Mouse (Mus musculus) midbrain, embryonic 16.5 days (tissue): ENCODE results near the gene Numa1. TPM values are rescaled to one million over a fixed set of nuclear protein-coding genes. Genes with fewer than 3 reads are reported as not detected.

ENCODE experiments used
- ATAC-seq: fragments of 200-750 bp; cut with Nextera tagmentation; 2 replicates; pipeline ENCODE4 v1.8.0; 2017; ENCODE audit warnings: moderate TSS enrichment
- H3K27ac ChIP-seq: fragments of 300-500 bp; sonication (generic); 2 replicates; pipeline ENCODE4 v1.5.1; 2014; ENCODE audit warnings: mild to moderate bottlenecking, low read length, mixed read lengths
- H3K27me3 ChIP-seq: fragments of 300-500 bp; sonication (generic); 2 replicates; pipeline ENCODE4 v1.6.1; 2014; ENCODE audit warnings: low read depth, low read length, mixed read lengths; ENCODE audit not compliant: control insufficient read depth, insufficient read depth
- H3K36me3 ChIP-seq: fragments of 300-500 bp; sonication (generic); 2 replicates; pipeline ENCODE4 v1.6.1; 2014; ENCODE audit warnings: mild to moderate bottlenecking, low read length, moderate library complexity, mixed read lengths; ENCODE audit not compliant: control insufficient read depth, insufficient read depth
- H3K4me1 ChIP-seq: fragments of 300-500 bp; sonication (generic); 2 replicates; pipeline ENCODE4 v1.6.1; 2014; ENCODE audit warnings: mild to moderate bottlenecking, low read length, mixed read lengths; ENCODE audit not compliant: control insufficient read depth, insufficient read depth
- H3K4me2 ChIP-seq: fragments of 300-500 bp; sonication (generic); 2 replicates; pipeline ENCODE4 v1.6.1; 2014; ENCODE audit warnings: mild to moderate bottlenecking, low read length, mixed read lengths
- H3K4me3 ChIP-seq: fragments of 300-500 bp; sonication (generic); 2 replicates; pipeline ENCODE4 v1.5.1; 2014; ENCODE audit warnings: low read depth, mild to moderate bottlenecking, low read length, moderate library complexity, mixed read lengths
- H3K9ac ChIP-seq: fragments of 300-500 bp; sonication (generic); 2 replicates; pipeline ENCODE4 v1.6.1; 2014; ENCODE audit warnings: low read depth, low read length, mixed read lengths
- H3K9me3 ChIP-seq: fragments of 300-500 bp; sonication (generic); replicated peaks from 2 replicates; pipeline ENCODE4 v1.6.1; 2014; ENCODE audit warnings: mild to moderate bottlenecking, low read length, mixed read lengths; ENCODE audit not compliant: control insufficient read depth, poor library complexity, severe bottlenecking
- WGBS: fragments of 180-500 bp; shearing (Covaris S2); extraction: QIAGEN DNeasy Blood & Tissue Kit; methylation state at CpG from one replicate; pipeline ENCODE4 v1.1.7; 2014; 5-methylcytosine and 5-hydroxymethylcytosine counted together
- polyA plus RNA-seq: library from polyadenylated mRNA; unstranded; fragments of >200 nt; fragmentation: Nextera tagmentation; extraction: Ambion mirVana; gene quantifications from 2 replicates; pipeline ENCODE4 v1.2.1, GENCODE M21; 2015

The Numa1 gene
- 37.8 and 47.3 TPM in 2 replicates for polyA plus RNA-seq

DNA sequence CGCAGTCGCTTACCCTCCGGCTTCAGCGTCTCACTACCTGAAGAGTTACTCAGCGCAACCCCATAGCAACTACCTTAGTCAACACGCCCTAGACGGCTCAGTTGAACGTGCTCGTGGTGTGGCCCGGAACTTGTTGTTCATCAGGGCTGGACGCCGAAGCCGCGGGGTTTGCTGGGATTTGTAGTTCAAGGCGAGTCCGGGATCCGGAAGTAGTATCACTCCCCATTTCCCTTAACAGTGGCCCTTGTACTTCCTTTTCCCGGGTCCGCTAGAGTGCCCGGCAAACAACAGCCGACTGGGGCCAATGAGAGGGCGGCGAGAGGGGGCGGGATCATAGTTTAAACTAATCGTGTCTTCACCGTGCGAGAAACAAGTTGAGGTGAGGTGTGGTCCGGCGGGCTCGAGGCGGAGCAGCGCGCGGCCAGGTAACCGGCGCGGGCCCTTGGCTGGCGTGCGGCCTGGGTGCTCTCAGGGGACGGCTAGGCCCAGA is at the start of gene Numa1, which contains the start of gene Lrrc51:
Numa1 (plus strand) TSS at position 361 of the 490 bp plus-strand sequence.
Lrrc51 (minus strand) TSS at position 145 of the 490 bp plus-strand sequence.
- ATAC-seq = peak; percentile 99
- no peaks in the 10 kb centered on the region for H3K36me3 ChIP-seq
- peak within 1 kb of the TSS; percentile 84 for H3K4me2 ChIP-seq
- peak within 1 kb of the TSS; percentile 74 for H3K27ac ChIP-seq
- peak within 1 kb of the TSS; percentile 91 for H3K4me3 ChIP-seq
- WGBS = under 1% methylated on average over 40 of the region's 40 CpGs
- peak within 1 kb of the TSS; percentile 77 for H3K9ac ChIP-seq
- no peaks in the 10 kb centered on the region for H3K9me3 ChIP-seq
- no peaks in the 10 kb centered on the region for H3K27me3 ChIP-seq
- H3K4me1 ChIP-seq = peaks cover 22% of the 10 kb centered on the region

DNA sequence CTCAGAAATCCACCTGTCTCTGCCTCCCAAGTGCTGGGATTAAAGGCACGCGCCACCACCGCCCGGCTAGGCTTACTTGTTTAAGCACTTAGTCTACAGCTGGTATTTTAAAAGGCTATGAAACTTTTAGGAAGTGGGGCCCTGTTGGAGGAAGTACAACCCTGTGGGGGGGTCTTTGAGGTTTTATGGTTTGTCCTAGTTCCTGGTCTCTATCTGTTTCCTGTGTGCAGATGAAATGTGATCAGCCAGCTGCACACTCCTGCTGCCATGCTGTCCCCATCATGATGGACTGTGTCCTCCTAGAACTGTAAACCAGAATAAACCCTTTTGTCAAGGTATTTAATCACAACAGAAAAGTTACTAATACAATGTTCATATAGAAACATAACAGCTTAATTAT is 49.8 kb upstream of the Numa1 start:
- Histone ChIP-seq H3K27ac (no peak overlapping the region), H3K9me3 (no peaks in the 10 kb centered on the region), H3K4me3 (no peak overlapping the region), H3K9ac (no peak overlapping the region), H3K4me1 (no peaks in the 10 kb centered on the region), H3K4me2 (no peak overlapping the region), H3K27me3 (no peaks in the 10 kb centered on the region), H3K36me3 (no peaks in the 10 kb centered on the region)
- WGBS = 95% methylated on average over 4 of the region's 4 CpGs
- no peak for ATAC-seq

- Histone ChIP-seq H3K9ac (no peak overlapping the region), H3K4me2 (no peak overlapping the region), H3K4me1 (no peaks in the 10 kb centered on the region), H3K4me3 (no peak overlapping the region), H3K36me3 (no peaks in the 10 kb centered on the region), H3K27me3 (no peaks in the 10 kb centered on the region), H3K9me3 (no peaks in the 10 kb centered on the region), H3K27ac (no peak overlapping the region)
- 90% methylated on average over 6 of the region's 6 CpGs for WGBS
- no peak for ATAC-seq
Observed at GRCm38 (mm10) chr7:101886274-101886673, 47.6 kb upstream of the Numa1 start.

DNA sequence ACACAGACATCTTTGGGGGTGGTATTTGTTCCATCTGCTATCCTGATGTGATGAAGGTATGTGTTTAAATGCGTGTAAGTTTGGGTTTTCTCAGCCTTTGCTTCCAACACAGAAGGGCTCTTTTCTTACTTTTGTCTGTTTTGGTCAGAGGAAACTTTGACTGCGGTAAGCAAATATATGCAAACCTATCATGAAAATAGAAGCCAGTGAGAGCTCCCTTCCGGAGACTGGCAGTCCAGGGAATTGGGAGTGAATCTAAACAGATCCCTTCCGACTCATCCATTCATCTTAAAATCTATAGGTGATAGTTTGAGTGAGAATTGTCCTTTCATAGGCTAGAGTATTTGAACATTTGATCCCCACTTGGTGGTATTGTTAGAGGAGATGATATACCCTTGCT is 45.5 kb upstream of the Numa1 start:
- Histone ChIP-seq H3K36me3 (no peaks in the 10 kb centered on the region), H3K27me3 (no peaks in the 10 kb centered on the region), H3K4me3 (no peak overlapping the region), H3K9me3 (no peaks in the 10 kb centered on the region), H3K27ac (no peak overlapping the region), H3K9ac (no peak overlapping the region), H3K4me2 (no peak overlapping the region), H3K4me1 (no peaks in the 10 kb centered on the region)
- WGBS = 82% methylated on average over 4 of the region's 4 CpGs
- no peak for ATAC-seq

- Histone ChIP-seq H3K27ac (peak overlapping the region; percentile 90), H3K4me1 (peaks cover 10% of the 10 kb centered on the region; the same call in 1 of the 2 replicates), H3K36me3 (no peaks in the 10 kb centered on the region), H3K9ac (peak overlapping the region; percentile 72), H3K4me3 (peak overlapping the region; percentile 66), H3K27me3 (no peaks in the 10 kb centered on the region), H3K4me2 (peak overlapping the region; percentile 45), H3K9me3 (no peaks in the 10 kb centered on the region)
- peak; percentile 4 for ATAC-seq
- 34% methylated on average over 9 of the region's 9 CpGs for WGBS
Observed at GRCm38 (mm10) chr7:101895695-101896094, 38.2 kb upstream of the Numa1 start.

DNA sequence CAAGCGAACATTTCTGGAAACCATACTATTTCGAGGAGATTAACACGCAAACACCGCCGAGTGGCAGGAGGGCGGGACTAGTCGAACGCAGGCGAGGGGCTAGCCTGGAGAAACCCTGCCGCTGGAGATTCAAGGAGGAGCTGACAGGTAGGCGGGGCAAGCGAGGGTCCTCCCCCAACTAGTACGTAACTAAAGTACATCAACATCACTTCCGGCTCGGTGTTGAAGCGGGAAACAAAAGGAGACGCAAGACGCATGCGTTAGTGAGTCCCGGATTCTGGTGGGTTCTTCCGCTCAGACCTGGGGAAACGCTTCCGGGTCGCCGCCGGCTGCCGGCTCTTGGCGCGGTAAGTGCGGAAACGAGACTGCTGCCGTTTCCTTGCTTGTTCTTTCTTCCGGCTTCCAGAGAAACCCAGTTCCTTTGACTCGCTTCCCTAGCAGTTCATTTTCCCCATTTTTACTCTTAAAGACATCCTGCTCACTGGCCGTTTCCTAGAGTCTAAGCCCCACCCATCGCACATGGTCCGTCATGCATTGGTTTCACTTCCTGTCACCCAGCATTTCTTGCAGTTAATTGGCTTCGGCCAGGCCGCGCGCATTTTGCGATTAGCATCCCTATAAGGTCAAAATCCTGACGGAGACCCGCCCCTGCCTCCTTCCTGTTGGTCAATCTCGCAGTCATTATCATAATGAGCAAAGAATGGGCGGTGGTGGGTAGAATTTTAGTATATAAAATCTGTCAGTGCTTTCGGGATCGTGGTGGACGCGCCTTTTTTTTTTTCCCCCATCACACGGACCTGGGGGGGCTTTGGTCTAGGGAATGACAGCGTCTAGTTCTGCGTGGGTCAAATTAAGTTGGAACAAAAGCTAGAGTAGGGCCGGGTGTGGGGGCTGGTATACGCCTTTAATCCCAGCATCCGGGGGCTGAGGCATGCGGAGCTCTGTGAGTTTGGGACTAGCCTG is 37.5 kb upstream of the Numa1 start:
- peak overlapping the region; percentile 72 for H3K9ac ChIP-seq
- H3K27ac ChIP-seq = peak overlapping the region; percentile 90
- no peaks in the 10 kb centered on the region for H3K27me3 ChIP-seq
- under 1% methylated on average over 57 of the region's 57 CpGs for WGBS
- H3K4me3 ChIP-seq = peak overlapping the region; percentile 66
- peak; percentile 99 for ATAC-seq
- no peaks in the 10 kb centered on the region for H3K9me3 ChIP-seq
- peaks cover 10% of the 10 kb centered on the region; the same call in 1 of the 2 replicates for H3K4me1 ChIP-seq
- H3K4me2 ChIP-seq = peak overlapping the region; percentile 59
- no peaks in the 10 kb centered on the region for H3K36me3 ChIP-seq

DNA sequence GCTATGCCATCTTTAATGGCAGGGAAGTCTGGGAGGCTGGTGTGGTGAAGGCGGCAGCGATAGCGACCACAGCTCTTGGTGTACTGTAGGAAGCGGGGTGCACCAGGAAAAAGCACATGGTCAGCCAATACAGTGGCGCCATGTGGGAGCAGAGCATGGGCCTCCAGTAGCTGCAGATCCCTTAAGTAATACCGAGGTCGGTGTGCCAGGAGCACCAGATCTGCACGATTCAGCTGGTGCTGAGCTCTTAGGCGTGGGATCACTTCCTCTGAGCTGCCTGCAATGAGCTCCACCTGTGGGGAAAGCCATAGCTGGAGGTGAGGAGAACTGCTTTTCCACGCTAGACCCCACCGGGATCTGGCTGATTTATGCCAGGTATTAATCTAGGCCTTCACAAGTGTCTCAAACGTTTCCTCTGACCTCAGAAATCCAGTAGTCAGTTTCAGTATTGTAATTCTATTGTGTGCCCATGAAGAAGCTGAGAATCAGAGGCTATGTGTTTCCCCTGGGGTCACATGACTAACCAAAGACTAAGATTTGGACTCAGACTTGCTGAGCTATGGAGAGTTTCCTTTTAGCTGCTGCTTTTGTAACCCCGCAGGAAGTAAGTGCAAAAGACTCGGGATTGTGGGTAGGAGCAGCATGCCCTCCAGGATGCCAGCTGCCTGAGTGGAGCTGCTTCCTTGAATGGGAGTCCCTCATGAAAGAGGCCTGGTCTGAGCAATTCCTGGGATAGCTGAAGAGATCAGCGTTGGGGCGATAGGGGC is 33.4 kb upstream of the Numa1 start:
- ATAC-seq = no peak
- Histone ChIP-seq H3K4me2 (no peak overlapping the region), H3K4me1 (peaks cover 10% of the 10 kb centered on the region), H3K9ac (no peak overlapping the region), H3K27ac (no peak overlapping the region), H3K9me3 (no peaks in the 10 kb centered on the region), H3K36me3 (no peaks in the 10 kb centered on the region), H3K4me3 (no peak overlapping the region), H3K27me3 (no peaks in the 10 kb centered on the region)
- WGBS = 94% methylated on average over 16 of the region's 16 CpGs

DNA sequence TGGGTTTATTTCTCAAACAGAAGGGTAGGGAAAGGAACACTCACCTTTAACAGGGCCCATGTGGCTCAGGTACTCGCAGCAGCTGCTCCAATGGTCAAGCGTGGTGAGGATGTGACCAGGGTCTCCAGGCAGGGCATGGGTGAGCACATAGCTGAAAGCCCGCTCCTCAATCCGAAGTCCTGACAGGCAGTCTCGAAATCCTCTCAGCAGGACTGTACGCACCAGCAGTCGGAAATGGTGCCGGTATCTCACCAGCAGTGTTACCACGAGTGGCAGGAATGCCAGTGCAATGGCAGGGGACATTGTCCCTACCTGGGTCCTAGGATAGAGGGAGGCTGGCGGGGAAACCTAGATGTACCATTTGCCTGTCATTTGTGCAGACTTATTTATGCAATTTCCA is 31.9 kb upstream of the Numa1 start:
- peaks cover 16% of the 10 kb centered on the region for H3K4me1 ChIP-seq
- no peaks in the 10 kb centered on the region for H3K36me3 ChIP-seq
- ATAC-seq = no peak
- H3K9me3 ChIP-seq = no peaks in the 10 kb centered on the region
- H3K27me3 ChIP-seq = no peaks in the 10 kb centered on the region
- no peak overlapping the region for H3K9ac ChIP-seq
- no peak overlapping the region for H3K4me2 ChIP-seq
- no peak overlapping the region for H3K4me3 ChIP-seq
- no peak overlapping the region for H3K27ac ChIP-seq
- WGBS = 95% methylated on average over 10 of the region's 10 CpGs
